Mouse (Mus musculus): Measurements from ENCODE around the gene Npvf. TPM values are rescaled to one million over a fixed set of nuclear protein-coding genes. Genes with fewer than 3 reads are reported as not detected.
"Not testable (repeated sequence)": the region's sequence is repeated elsewhere in the genome, so short reads cannot be mapped to it uniquely, and the experiment has no call there.

The Npvf gene
- polyA plus RNA-seq, 1 experiment from 2014 or later, result not detected

DNA sequence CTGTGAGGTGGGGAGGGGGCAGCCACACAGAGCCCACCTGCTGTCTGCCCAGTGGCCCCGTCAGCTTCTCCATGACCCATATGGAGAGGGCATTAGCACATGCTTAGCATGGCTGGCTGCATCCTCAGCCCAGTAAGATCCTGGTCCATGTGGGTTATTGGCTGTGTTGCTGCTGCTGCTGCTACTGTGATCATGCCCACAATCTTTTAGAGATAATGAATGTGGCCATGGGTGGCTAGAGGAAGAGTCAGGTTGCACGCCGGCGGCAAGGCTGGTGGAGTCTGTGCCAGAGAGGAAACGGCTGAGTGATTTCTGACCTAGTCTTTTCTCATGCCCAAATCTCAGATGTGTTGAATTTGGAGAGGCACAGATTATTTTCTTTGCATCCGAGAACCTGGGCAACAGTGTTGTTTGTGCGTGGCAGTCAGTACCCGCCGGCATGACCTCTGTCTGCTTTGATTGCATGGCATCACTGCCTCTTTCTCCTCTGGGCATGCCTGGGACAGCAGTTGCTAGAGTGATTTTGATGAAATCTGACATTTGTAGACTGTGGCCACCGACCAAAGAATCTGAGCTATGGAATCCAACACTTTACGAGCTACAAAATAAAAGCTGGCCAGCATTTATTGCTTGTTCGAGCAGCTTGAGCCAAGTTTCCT lies 8.8 kb upstream of the Npvf start:
- 73% methylated on average over 12 of the region's 12 CpGs for WGBS

DNA sequence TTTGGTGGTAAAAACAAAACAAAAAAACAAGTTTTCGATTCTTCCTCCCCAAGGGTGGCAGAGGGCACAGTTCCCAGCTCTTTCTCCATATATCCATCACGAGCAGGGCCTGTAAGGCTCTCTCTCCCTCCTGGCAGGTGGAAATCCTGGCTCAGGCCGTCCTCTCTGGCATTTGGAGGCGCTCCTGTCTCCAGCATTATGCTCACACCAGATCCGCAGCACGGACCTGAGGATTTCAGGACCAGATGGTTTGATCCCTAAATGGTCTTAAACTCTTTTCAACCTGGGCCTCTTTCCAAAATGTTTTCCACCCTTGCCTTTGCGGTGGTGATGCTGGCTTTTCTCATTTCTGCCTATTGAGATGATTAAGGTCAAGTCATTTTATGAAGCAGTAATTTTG lies 7.5 kb upstream of the Npvf start:
- Histone ChIP-seq H3K9ac (no peak overlapping the region), H3K9me3 (no peaks in the 10 kb centered on the region), H3K4me3 (no peak overlapping the region), H3K27ac (no peak overlapping the region; the same call in 1 of the 2 replicates), H3K4me1 (replicated peaks) (peaks cover 8% of the 10 kb centered on the region; the same call in 1 of the 2 replicates), H3K36me3 (no peaks in the 10 kb centered on the region), H3K27me3 (no peaks in the 10 kb centered on the region), H3K4me2 (no peak overlapping the region)
- 83% methylated on average over 7 of the region's 7 CpGs for WGBS
- ATAC-seq (ENCODE audit: low FRiP score), result no peak

More for the DNA sequence above, 8.8 kb upstream of the Npvf start:
- H3K4me1 ChIP-seq (replicated peaks), result peaks cover 8% of the 10 kb centered on the region; the same call in 1 of the 2 replicates
- H3K27me3 ChIP-seq, result no peaks in the 10 kb centered on the region
- no peaks in the 10 kb centered on the region for H3K36me3 ChIP-seq
- no peaks in the 10 kb centered on the region for H3K9me3 ChIP-seq
- no peak for ATAC-seq (ENCODE audit: low FRiP score)
- H3K4me2 ChIP-seq, result no peak overlapping the region
- H3K4me3 ChIP-seq, result no peak overlapping the region
- H3K27ac ChIP-seq, result peak overlapping the region; percentile 48; the same call in 1 of the 2 replicates
- H3K9ac ChIP-seq, result no peak overlapping the region

DNA sequence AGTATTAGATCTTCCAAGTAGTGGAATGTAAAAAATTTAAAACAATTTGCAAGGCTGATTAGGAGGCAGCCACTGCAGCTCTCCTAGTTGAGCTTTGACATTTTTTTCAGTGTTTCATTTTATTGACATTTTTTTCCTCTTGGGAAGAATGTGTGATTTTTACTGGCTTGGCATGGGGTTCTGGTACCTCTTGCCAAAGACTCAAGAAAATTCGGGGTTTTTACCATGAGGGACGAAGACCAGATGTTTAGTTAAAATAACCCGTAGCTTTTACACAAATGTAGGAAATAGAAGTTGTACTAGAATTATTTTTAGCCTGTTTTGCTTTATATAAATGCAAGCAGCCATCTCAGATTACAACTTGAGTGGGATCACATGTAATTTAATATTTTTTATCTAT lies 4.2 kb upstream of the Npvf start:
- Histone ChIP-seq H3K4me2 (no peak overlapping the region), H3K9ac (no peak overlapping the region), H3K27ac (no peak overlapping the region), H3K27me3 (no peaks in the 10 kb centered on the region), H3K9me3 (no peaks in the 10 kb centered on the region), H3K4me3 (no peak overlapping the region), H3K4me1 (replicated peaks) (peaks cover 8% of the 10 kb centered on the region; the same call in 1 of the 2 replicates), H3K36me3 (no peaks in the 10 kb centered on the region)
- no peak for ATAC-seq (ENCODE audit: low FRiP score)
- WGBS, result 91% methylated on average over 3 of the region's 3 CpGs

GRCm38 (mm10) chr6:50658018-50658417 lies 3.8 kb upstream of the Npvf start:
- WGBS, result 82% methylated on average over 5 of the region's 5 CpGs
- no peak for ATAC-seq (ENCODE audit: low FRiP score)
- no peak overlapping the region for H3K9ac ChIP-seq
- no peaks in the 10 kb centered on the region for H3K27me3 ChIP-seq
- no peak overlapping the region for H3K4me2 ChIP-seq
- no peaks in the 10 kb centered on the region for H3K9me3 ChIP-seq
- H3K4me1 ChIP-seq (replicated peaks), result peaks cover 4% of the 10 kb centered on the region; the same call in 1 of the 2 replicates
- H3K4me3 ChIP-seq, result no peak overlapping the region
- no peaks in the 10 kb centered on the region for H3K36me3 ChIP-seq
- H3K27ac ChIP-seq, result no peak overlapping the region

DNA sequence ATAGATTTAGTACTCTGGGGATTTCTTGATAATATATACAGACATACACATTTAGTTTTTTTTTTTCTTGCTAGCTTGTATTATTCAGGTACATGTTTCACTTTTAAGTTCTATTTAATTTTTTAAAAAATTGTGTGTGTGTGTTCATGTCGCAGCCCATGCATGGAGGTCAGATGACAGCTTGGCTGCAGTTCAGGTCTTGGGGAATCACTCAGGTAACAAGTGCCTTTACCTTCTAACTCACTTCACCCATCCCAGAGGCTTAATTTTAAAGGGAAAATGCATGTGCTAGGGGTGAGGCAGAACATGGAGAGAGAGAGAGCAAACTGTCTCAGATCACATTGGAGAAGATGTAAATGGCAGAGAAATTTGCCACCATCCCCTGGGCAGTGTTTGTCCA lies 2.2 kb upstream of the Npvf start:
- H3K4me1 ChIP-seq (replicated peaks), result no peaks in the 10 kb centered on the region
- H3K9me3 ChIP-seq, result no peaks in the 10 kb centered on the region
- no peak overlapping the region for H3K4me2 ChIP-seq
- H3K27ac ChIP-seq, result no peak overlapping the region
- H3K9ac ChIP-seq, result no peak overlapping the region
- no peaks in the 10 kb centered on the region for H3K36me3 ChIP-seq
- 97% methylated on average over 1 of the region's 1 CpGs for WGBS
- no peaks in the 10 kb centered on the region for H3K27me3 ChIP-seq
- H3K4me3 ChIP-seq, result no peak overlapping the region
- no peak for ATAC-seq (ENCODE audit: low FRiP score)

DNA sequence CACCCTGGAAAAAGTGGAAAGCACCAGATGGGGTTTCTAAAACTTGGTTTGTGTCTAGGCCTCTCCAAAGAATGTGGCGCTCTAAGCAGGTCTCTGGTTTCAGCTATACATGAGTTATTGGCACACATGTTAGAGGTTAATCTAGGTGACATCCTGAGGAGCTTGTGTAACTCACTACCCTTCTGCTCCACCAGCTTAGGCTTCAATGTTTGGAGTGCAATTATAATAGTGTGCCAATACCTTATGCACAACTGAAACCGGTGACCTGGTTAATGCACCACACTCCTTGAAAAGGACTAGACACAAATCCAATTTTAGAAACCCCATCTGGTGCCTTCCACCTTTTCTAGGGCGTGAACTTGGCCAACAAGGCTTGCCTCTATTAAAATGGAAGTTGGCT lies 1.7 kb upstream of the Npvf start:
- H3K36me3 ChIP-seq, result no peaks in the 10 kb centered on the region
- H3K4me2 ChIP-seq, result no peak overlapping the region
- H3K9ac ChIP-seq, result no peak overlapping the region
- WGBS, result 96% methylated on average over 3 of the region's 3 CpGs
- no peaks in the 10 kb centered on the region for H3K9me3 ChIP-seq
- no peak for ATAC-seq (ENCODE audit: low FRiP score)
- H3K4me1 ChIP-seq (replicated peaks), result no peaks in the 10 kb centered on the region
- H3K27ac ChIP-seq, result no peak overlapping the region
- no peak overlapping the region for H3K4me3 ChIP-seq
- no peaks in the 10 kb centered on the region for H3K27me3 ChIP-seq

DNA sequence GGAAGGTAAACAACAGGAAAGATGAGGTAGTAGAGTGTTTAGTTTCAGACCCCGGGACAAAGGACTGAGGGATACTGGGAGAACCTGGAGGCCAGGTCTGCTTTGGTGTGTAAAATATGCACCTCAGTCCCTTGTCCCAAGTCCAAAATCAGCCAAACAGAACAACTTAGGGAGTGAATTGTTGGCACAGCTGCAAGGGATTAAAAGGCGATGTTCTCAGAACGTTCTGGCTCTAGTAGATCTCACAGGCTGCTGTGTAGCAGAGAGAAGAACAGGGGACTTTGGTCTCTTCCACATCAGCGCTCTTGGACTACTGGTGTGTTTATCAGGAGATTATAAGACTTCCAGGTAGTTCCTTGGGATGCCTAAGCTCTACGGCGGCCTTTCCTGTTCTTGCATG lies 6.6 kb downstream of the Npvf start:
- Histone ChIP-seq H3K4me2 (no peak overlapping the region), H3K36me3 (no peaks in the 10 kb centered on the region), H3K9me3 (no peaks in the 10 kb centered on the region), H3K4me3 (no peak overlapping the region), H3K4me1 (replicated peaks) (peaks cover 14% of the 10 kb centered on the region), H3K27me3 (no peaks in the 10 kb centered on the region), H3K27ac (no peak overlapping the region), H3K9ac (no peak overlapping the region)
- ATAC-seq (ENCODE audit: low FRiP score), result no peak
- WGBS, result 87% methylated on average over 6 of the region's 6 CpGs

- no peak overlapping the region for H3K27ac ChIP-seq
- 34% methylated on average over 3 of the region's 3 CpGs for WGBS
- no peak overlapping the region for H3K9ac ChIP-seq
- no peaks in the 10 kb centered on the region for H3K9me3 ChIP-seq
- no peak overlapping the region for H3K4me2 ChIP-seq
- no peak overlapping the region for H3K4me3 ChIP-seq
- H3K4me1 ChIP-seq (replicated peaks), result peaks cover 20% of the 10 kb centered on the region
- H3K36me3 ChIP-seq, result no peaks in the 10 kb centered on the region
- ATAC-seq (ENCODE audit: low FRiP score), result no peak
- no peaks in the 10 kb centered on the region for H3K27me3 ChIP-seq
These were observed 7.6 kb downstream of the Npvf start for GRCm38 (mm10) chr6:50646659-50647058.

- 77% methylated on average over 3 of the region's 3 CpGs for WGBS
- Histone ChIP-seq H3K4me1 (replicated peaks) (peaks cover 20% of the 10 kb centered on the region), H3K4me3 (no peak overlapping the region), H3K9me3 (no peaks in the 10 kb centered on the region), H3K4me2 (no peak overlapping the region), H3K36me3 (no peaks in the 10 kb centered on the region), H3K9ac (no peak overlapping the region), H3K27me3 (no peaks in the 10 kb centered on the region), H3K27ac (no peak overlapping the region)
- ATAC-seq (ENCODE audit: low FRiP score), result no peak
These were observed 9.5 kb downstream of the Npvf start for GRCm38 (mm10) chr6:50644701-50645100.

DNA sequence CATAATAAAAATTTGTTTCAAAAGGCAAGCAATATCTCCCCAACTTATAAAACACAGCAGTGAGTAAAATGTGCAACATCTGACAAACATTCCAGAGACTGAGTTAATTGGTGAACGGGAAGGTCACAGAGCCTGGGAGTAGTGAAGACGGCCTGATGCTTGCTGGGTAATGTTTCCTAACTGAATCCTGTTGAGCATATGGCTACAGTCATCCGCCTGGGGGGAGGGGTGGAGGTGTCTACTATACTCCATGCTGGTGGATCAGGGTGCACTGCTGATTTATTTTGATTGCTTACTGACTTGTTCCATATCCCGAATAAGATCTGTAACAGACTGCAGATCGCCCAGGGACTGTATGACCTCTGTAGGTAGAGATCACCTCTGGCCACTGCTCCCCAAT lies 12.3 kb downstream of the Npvf start:
- WGBS, result 80% methylated on average over 5 of the region's 5 CpGs
- ATAC-seq (ENCODE audit: low FRiP score), result no peak
- Histone ChIP-seq H3K9ac (no peak overlapping the region), H3K36me3 (no peaks in the 10 kb centered on the region), H3K4me1 (replicated peaks) (peaks cover 20% of the 10 kb centered on the region), H3K27ac (no peak overlapping the region), H3K9me3 (no peaks in the 10 kb centered on the region), H3K27me3 (no peaks in the 10 kb centered on the region), H3K4me2 (no peak overlapping the region), H3K4me3 (no peak overlapping the region)

- no peaks in the 10 kb centered on the region for H3K36me3 ChIP-seq
- no peak overlapping the region for H3K4me3 ChIP-seq
- no peaks in the 10 kb centered on the region for H3K27me3 ChIP-seq
- ATAC-seq (ENCODE audit: low FRiP score), result no peak
- no peak overlapping the region for H3K9ac ChIP-seq
- 85% methylated on average over 4 of the region's 4 CpGs for WGBS
- H3K4me1 ChIP-seq (replicated peaks), result peaks cover 20% of the 10 kb centered on the region
- no peak overlapping the region for H3K4me2 ChIP-seq
- H3K9me3 ChIP-seq, result no peaks in the 10 kb centered on the region
- no peak overlapping the region for H3K27ac ChIP-seq
These were observed 13.9 kb downstream of the Npvf start for GRCm38 (mm10) chr6:50640377-50640776.

DNA sequence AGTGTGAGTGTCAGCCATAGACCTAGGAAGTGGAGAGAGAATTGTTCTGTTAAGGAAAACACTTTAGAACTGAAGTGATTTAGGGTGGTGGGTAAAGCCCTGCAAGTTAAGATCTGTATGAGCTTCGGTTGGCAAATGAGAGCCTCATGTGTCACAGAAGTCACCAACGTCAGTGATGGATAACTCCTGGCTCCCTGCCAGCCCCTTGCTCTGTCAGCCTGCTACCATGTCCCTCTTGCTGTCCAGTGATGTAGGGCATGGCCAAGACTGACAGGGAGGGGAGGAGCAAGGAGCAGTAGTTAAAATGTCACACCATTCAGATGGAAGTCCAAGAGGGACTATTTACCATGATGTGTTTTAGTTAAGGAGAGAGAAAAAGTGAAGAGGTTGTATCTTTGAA lies 14.6 kb downstream of the Npvf start:
- Histone ChIP-seq H3K4me3 (no peak overlapping the region), H3K4me2 (no peak overlapping the region), H3K4me1 (replicated peaks) (peaks cover 20% of the 10 kb centered on the region), H3K9me3 (no peaks in the 10 kb centered on the region), H3K9ac (no peak overlapping the region), H3K27ac (no peak overlapping the region), H3K27me3 (no peaks in the 10 kb centered on the region), H3K36me3 (no peaks in the 10 kb centered on the region)
- no peak for ATAC-seq (ENCODE audit: low FRiP score)
- 21% methylated on average over 2 of the region's 2 CpGs for WGBS

- H3K4me1 ChIP-seq (replicated peaks); H3K4me2 ChIP-seq; H3K4me3 ChIP-seq; H3K27ac ChIP-seq; H3K27me3 ChIP-seq; H3K9me3 ChIP-seq; H3K9ac ChIP-seq; ATAC-seq (ENCODE audit: low FRiP score); H3K36me3 ChIP-seq: not testable (repeated sequence)
- 73% methylated on average over 2 of the region's 2 CpGs for WGBS
These were observed 28.1 kb downstream of the Npvf start for GRCm38 (mm10) chr6:50626170-50626569.
